Mouse (Mus musculus) kidney, postnatal 10 days (tissue): ENCODE data around the gene Zbtb5.
A peak's percentile ranks its signal among the peaks of the same experiment; 100 is the strongest.
"Not testable (repeated sequence)": the region's sequence is repeated elsewhere in the genome, so short reads cannot be mapped to it uniquely, and the experiment has no call there.

Source experiments
- DNase-seq: peaks from one replicate; pipeline ENCODE4 v3.0.0; 2021; ENCODE audit warnings: mixed read lengths

Gene Zbtb5

DNA sequence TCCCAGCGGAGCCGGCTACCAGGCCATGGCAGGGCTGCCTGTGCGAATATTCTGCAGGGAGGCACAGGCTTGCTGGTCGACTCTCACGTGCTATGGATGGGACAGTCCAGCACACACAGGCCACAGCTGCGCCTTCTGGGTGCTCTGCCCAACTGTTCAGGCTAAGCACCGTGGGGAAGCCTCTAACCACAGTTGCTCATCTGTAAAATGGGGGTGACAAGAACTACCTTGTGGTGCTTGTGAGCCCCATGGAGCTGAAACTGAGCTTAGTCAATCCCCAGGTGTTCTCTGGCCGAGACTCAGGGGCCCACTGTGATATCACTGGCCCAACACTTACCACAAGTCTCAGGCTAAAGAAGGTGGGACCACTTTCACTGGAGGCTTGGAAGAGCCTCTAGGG is 44.8 kb downstream of the Zbtb5 start:
- no peak for DNase-seq

DNA sequence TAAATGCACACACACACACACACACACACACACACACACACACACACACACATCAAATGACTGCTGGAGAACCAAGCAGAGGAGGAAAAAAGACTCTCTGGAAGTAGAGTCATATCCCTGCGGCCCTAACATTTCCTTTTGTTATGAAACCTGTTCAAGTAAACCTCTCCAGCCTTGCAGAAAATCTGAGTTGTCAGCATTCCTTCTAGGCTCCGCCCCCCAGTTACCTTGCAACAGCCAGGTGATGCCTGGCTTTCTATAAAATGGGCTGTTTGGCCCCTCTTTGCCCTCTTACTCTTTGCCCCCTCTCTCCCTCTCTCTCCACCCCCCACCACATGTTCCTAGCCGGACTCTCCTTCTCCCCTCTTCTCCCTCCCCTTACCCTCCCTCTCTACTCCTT is 46.5 kb downstream of the Zbtb5 start:
- no peak for DNase-seq

GRCm38 (mm10) chr4:44965175-44965574 is 47.0 kb downstream of the Zbtb5 start:
- DNase-seq: no peak

DNA sequence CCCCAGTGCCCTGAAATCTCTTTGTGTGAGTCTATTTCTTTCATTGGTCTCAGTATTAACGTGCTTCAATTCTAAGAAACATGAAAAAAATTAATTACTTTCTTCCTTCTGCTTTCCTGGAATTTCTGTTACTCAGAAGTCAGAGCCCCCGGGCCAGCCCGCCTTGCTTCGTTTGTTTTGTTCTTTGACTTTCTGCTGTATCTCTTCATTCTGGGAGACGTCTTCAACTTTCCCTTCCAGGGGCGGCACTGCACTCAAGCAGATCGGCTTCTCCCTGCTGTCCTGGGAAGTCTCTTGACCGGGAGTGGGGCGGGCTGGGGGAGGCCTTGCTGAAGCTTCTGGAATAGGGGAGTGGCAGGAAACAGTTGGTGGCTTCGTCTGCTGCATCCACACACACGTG is 49.1 kb downstream of the Zbtb5 start:
- no peak for DNase-seq

GRCm38 (mm10) chr4:44959220-44959619 is 53.0 kb downstream of the Zbtb5 start:
- DNase-seq: no peak

GRCm38 (mm10) chr4:44958776-44959175 is 53.4 kb downstream of the Zbtb5 start:
- no peak for DNase-seq

DNA sequence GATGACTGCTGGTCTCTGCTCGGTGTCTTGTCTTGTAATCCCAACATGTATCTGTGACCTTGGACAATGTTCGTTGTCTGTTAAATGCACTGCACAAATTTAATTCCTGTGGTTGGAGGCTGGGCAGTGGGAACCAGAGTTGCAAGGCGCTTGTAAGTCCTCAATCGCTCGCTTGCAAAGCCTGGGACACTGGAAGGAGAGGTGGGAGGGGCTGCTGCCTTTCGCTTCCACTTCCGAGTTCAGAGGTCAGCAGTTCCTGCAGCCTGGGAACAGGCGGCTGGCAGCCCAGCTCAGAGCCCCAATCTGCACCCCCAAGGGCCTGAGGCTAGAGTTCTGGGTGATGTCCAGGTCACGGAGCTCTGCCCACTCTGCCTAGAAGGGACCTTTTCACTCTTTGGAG is 59.2 kb downstream of the Zbtb5 start:
- no peak for DNase-seq

DNA sequence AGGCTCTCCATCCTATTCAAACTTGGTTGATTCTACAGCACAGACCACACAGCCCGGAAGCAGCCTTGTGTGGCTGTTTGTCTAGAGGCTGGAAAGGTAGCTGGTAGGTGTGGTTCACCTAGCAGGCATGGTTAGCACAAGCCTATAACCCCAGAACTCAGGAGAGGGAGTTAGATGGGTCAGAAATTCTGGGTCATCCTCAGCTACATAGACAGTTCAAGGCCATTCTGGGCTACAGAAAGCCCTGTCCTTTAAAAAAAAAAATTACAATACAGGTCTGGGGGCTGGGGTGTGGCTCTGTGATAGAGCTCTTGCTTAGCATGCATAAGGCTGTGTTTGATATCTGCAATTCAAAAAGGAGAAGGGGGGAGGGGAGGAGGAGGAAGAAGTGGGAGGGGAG is 63.9 kb downstream of the Zbtb5 start:
- no peak for DNase-seq

- DNase-seq: no peak
These were observed 64.7 kb downstream of the Zbtb5 start for GRCm38 (mm10) chr4:44947464-44947863.

DNA sequence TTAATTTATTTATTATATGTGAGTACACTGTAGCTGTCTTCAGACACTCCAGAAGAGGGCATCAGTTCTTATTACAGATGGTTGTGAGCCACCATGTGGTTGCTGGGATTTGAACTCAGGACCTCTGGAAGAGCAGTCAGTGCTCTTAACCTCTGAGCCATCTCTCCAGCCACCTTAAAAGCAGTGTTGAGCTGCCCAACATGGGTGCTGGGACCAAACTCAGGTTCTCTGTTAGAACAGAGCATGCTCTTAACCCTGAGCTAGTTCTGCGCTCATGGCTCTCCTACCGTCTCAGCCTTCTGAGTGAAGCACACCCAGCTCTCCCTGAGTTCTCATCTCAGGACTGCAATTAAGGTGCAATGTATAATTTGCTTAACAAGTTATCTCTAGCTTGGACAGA is 66.1 kb downstream of the Zbtb5 start:
- not testable (repeated sequence) for DNase-seq

GRCm38 (mm10) chr4:44944426-44945075 is 67.7 kb downstream of the Zbtb5 start:
- DNase-seq: no peak

DNA sequence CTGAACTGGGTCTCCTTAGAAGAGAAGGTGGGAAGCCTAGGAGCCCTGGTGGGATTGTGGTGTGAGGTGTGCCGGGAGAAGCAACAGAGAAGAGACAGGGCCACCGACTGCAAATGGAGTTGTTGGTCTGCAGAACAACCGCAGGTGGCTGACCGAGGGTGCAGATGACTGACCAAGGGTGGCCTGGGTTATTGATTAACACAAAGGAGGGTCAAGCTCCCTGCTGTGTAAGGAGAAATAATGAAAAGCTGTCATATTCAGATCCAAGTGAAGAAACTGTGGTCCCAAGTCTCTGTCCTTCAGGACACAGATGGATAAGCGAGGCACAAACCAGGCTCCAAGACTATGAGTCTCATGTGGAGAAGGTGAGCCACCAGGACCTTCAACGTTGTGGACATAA is 68.7 kb downstream of the Zbtb5 start:
- peak; percentile 25 for DNase-seq

DNA sequence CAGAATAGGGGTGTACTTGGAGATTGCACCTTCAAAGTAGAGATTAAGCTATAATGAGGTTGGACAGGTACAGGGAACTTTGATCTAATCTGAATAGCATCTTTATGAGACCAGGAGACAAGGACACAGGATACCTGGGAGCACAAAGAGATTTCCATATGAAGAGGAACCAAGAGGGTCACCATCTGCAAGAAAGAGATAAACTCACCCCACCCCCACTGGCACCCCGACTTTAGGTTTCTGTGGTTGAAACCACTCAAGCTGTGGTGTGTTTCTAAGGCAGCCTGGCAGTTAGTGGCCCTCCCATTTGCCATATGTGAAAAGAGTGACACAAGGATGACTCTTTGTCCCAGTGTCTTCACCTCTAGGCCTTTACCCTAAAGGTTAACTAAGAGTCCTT is 70.0 kb downstream of the Zbtb5 start:
- no peak for DNase-seq
